Mouse (Mus musculus) midbrain, embryonic 14.5 days (tissue): ENCODE data around the gene Mrpl38. TPM values are rescaled to one million over a fixed set of nuclear protein-coding genes. Genes with fewer than 3 reads are reported as not detected.

Experiments used
- ATAC-seq: fragments of 200-750 bp; cut with Nextera tagmentation; 2 replicates; pipeline ENCODE4 v1.8.0; 2017; ENCODE audit warnings: moderate number of reproducible peaks, moderate library complexity; ENCODE audit not compliant: low FRiP score, low TSS enrichment
- DNase-seq: peaks from one replicate; pipeline ENCODE4 v3.0.0-alpha.2; 2015
- H3K27ac ChIP-seq: fragments of 300-500 bp; sonication (generic); replicated peaks from 2 replicates; pipeline ENCODE4 v1.5.1; 2014; ENCODE audit warnings: mild to moderate bottlenecking, low read depth, low read length, moderate library complexity
- H3K27me3 ChIP-seq: fragments of 300-500 bp; sonication (generic); 2 replicates; pipeline ENCODE4 v1.6.1; 2014; ENCODE audit warnings: low read length, control low read depth, mixed read lengths; ENCODE audit not compliant: control insufficient read depth, insufficient read depth
- H3K36me3 ChIP-seq: fragments of 300-500 bp; sonication (generic); 2 replicates; pipeline ENCODE4 v1.6.1; 2014; ENCODE audit warnings: low read length, control low read depth; ENCODE audit not compliant: control insufficient read depth, insufficient read depth
- H3K4me1 ChIP-seq: fragments of 300-500 bp; sonication (generic); 2 replicates; pipeline ENCODE4 v1.6.1; 2014; ENCODE audit warnings: mild to moderate bottlenecking, antibody characterized with exemption, low read length, control low read depth; ENCODE audit not compliant: control insufficient read depth, insufficient read depth
- H3K4me2 ChIP-seq: fragments of 300-500 bp; sonication (generic); 2 replicates; pipeline ENCODE4 v1.6.1; 2014; ENCODE audit warnings: mild to moderate bottlenecking, low read length, moderate library complexity
- H3K4me3 ChIP-seq: fragments of 300-500 bp; sonication (generic); replicated peaks from 2 replicates; pipeline ENCODE4 v1.5.1; 2014; ENCODE audit warnings: low read depth, low read length
- H3K9ac ChIP-seq: fragments of 300-500 bp; sonication (generic); replicated peaks from 2 replicates; pipeline ENCODE4 v1.6.1; 2014; ENCODE audit warnings: mild to moderate bottlenecking, low read length, moderate library complexity
- H3K9me3 ChIP-seq: fragments of 300-500 bp; sonication (generic); 2 replicates; pipeline ENCODE4 v1.6.1; 2016; ENCODE audit warnings: low read length, control low read depth, mixed read lengths; ENCODE audit not compliant: control insufficient read depth
- WGBS: fragments of 180-500 bp; shearing (Covaris S2); extraction: QIAGEN DNeasy Blood & Tissue Kit; methylation state at CpG from one replicate; pipeline ENCODE4 v1.1.7; 2014; 5-methylcytosine and 5-hydroxymethylcytosine counted together
- polyA plus RNA-seq: library from polyadenylated mRNA; unstranded; fragments of >200 nt; fragmentation: Nextera tagmentation; extraction: Ambion mirVana; gene quantifications from 2 replicates; pipeline ENCODE4 v1.2.1, GENCODE M21; 2014

Gene Mrpl38
- polyA plus RNA-seq, 1 experiment from 2014 or later = 72.5 TPM

DNA sequence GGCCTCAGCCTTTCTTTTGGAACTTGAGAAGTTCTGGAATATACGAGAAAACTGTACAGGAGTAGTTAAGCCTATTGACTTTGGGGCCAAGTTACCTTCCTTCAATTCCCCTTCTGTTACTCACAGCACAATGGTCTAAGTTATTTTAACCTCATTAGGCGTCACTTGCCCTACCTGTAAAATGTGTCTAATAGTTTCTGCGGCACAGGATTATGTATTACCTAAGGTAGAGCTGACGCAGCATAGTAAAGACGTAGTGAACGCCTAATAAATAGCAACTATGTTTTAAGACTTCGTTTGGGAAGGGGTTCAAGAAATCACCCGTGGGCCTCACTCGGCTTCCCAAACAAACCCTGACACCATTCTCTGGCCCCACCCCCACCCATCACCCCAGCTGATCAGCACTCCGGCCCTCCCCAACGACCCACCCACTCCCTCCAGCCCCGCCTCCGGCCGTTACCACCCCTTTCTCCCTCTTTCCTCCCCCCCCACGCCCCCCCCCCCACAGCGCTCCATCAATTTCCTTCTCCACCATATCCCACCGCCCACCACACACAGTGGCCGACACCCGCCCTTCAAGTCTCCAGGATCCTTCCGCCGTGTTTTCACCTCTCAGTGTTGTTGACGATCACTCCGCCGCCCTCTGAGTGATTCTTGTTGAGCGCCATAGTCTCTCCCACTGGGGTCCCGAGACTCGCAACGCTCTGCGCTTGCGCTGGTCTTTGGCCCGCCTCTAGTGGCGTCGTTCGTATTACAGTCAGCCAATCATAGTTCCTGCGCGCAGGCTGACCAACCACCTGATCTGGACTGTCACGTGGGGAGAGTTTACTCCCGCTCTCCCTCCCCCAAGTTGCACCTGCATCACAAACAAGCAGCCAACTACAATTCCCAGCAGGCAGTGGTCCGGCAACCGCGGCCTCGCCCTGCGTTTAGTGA lies 52.1 kb downstream of the Mrpl38 start, which contains the start of gene Wbp2:
Gene Wbp2, minus strand, starts transcription at position 738 of the 936 bp plus-strand sequence.
- DNase-seq = peak; percentile 99
- peak within 1 kb of the TSS; percentile 65 for H3K4me2 ChIP-seq
- no peaks in the 10 kb centered on the region for H3K27me3 ChIP-seq
- peaks cover 24% of the 10 kb centered on the region for H3K36me3 ChIP-seq
- H3K4me1 ChIP-seq = peaks cover 10% of the 10 kb centered on the region
- no peaks in the 10 kb centered on the region for H3K9me3 ChIP-seq
- peak within 1 kb of the TSS; percentile 44 for H3K4me3 ChIP-seq
- peak within 1 kb of the TSS; percentile 73 for H3K27ac ChIP-seq
- ATAC-seq = peak; percentile 98
- WGBS = 4% methylated on average over 41 of the region's 43 CpGs
- peak within 1 kb of the TSS; percentile 47; the same call in 1 of the 2 replicates for H3K9ac ChIP-seq

DNA sequence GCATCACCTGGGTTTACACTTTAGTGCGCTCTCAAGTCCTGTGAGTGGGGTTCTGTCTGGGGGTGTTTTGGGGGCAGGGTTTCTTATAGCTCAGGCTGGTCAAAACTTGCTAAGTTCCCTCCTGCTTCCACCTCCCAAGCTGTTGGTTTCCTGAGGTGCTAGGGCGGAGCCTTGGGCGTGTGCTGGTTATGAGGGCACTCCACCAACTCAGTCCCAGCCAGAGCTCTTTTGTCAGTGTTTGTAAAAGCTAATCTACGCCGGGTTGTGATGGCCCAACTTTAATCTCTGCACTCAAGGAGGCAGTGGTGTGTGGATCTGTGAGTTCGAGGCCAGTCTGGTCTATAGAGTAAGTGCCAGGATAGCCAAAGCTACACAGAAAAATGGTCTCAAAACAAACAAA lies 54.5 kb downstream of the Mrpl38 start:
- Histone ChIP-seq H3K36me3 (peaks cover 48% of the 10 kb centered on the region), H3K27ac (no peak overlapping the region), H3K9me3 (no peaks in the 10 kb centered on the region), H3K4me2 (no peak overlapping the region), H3K27me3 (no peaks in the 10 kb centered on the region), H3K4me1 (peaks cover 10% of the 10 kb centered on the region), H3K4me3 (no peak overlapping the region), H3K9ac (no peak overlapping the region)
- no peak for ATAC-seq
- 93% methylated on average over 6 of the region's 6 CpGs for WGBS
- no peak for DNase-seq

DNA sequence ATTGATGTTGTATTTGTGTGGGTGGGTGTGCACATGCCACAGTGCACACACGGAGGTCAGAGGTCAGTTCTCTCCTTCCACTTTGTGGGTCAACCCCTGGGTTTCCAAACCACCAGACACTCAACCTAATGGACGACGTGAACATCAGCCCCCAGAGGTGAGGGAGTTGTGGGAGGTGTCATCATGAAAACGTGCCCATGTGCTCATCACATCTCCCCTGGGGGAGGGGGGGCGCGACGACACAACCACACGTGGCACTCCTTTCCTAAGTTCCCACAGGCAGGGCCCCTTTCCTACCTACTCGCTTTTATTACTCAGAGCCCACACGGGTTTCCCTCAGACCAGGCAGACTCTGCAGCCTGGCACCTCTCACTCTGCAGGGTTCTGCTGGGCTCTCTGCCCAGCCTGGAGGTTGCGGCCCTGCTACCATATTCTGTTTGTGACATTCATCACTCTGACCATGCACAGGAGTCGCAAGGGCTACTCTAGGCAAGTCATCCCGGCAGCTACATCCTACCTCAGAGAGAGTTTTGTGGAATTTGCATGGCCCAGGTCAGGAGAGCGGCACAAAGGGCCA lies 55.5 kb downstream of the Mrpl38 start:
- H3K36me3 ChIP-seq = peaks cover 54% of the 10 kb centered on the region
- no peaks in the 10 kb centered on the region for H3K27me3 ChIP-seq
- no peaks in the 10 kb centered on the region for H3K9me3 ChIP-seq
- ATAC-seq (no peak), DNase-seq (no peak)
- H3K9ac ChIP-seq = no peak overlapping the region
- H3K4me2 ChIP-seq = no peak overlapping the region
- WGBS = 91% methylated on average over 14 of the region's 14 CpGs
- H3K4me3 ChIP-seq = no peak overlapping the region
- H3K4me1 ChIP-seq = peaks cover 10% of the 10 kb centered on the region
- no peak overlapping the region for H3K27ac ChIP-seq

Other genes starting within 250 kb of the Mrpl38 start
- 0.46 and 1.1 TPM in 2 replicates for gene Smim5, start 238.9 kb downstream of the Mrpl38 start, polyA plus RNA-seq
- gene Smim6, start 226.9 kb downstream of the Mrpl38 start, polyA plus RNA-seq = 0.22 and 0.31 TPM in 2 replicates
- gene Sap30bp, start 205.6 kb downstream of the Mrpl38 start, polyA plus RNA-seq = 48.4 and 49.9 TPM in 2 replicates
- 18.0 and 18.4 TPM in 2 replicates for gene Recql5, start 205.4 kb downstream of the Mrpl38 start, polyA plus RNA-seq
- gene Itgb4, start 164.2 kb downstream of the Mrpl38 start, polyA plus RNA-seq = 0.43 and 0.68 TPM in 2 replicates
- 32.5 and 39.3 TPM in 2 replicates for gene Galk1, start 126.1 kb downstream of the Mrpl38 start, polyA plus RNA-seq
- gene H3f3b, start 110.9 kb downstream of the Mrpl38 start, polyA plus RNA-seq = 2,683 and 2,948 TPM in 2 replicates
- 26.5 and 33.0 TPM in 2 replicates for gene Unk, start 108.5 kb downstream of the Mrpl38 start, polyA plus RNA-seq
- 1.1 and 1.5 TPM in 2 replicates for gene Unc13d, start 60.9 kb downstream of the Mrpl38 start, polyA plus RNA-seq
- gene Wbp2, start 51.9 kb downstream of the Mrpl38 start, polyA plus RNA-seq = 152 and 160 TPM in 2 replicates
- 5.2 and 5.3 TPM in 2 replicates for gene Trim47, start 11.7 kb downstream of the Mrpl38 start, polyA plus RNA-seq
- 1.6 and 2.0 TPM in 2 replicates for gene Trim65, start 7.7 kb downstream of the Mrpl38 start, polyA plus RNA-seq
- 44.2 and 58.9 TPM in 2 replicates for gene Fbf1, start 29.3 kb upstream of the Mrpl38 start, polyA plus RNA-seq
- gene Ten1, start 60.0 kb upstream of the Mrpl38 start, polyA plus RNA-seq = 77.0 and 97.9 TPM in 2 replicates
- 50.5 and 68.3 TPM in 2 replicates for gene Acox1, start 60.2 kb upstream of the Mrpl38 start, polyA plus RNA-seq
- 0.36 and 0.43 TPM in 2 replicates for gene Evpl, start 99.2 kb upstream of the Mrpl38 start, polyA plus RNA-seq
- gene Srp68, start 135.3 kb upstream of the Mrpl38 start, polyA plus RNA-seq = 49.5 and 57.1 TPM in 2 replicates
- gene Galr2, start 142.1 kb upstream of the Mrpl38 start, polyA plus RNA-seq = 0.30 and 0.55 TPM in 2 replicates
- gene Exoc7, start 168.4 kb upstream of the Mrpl38 start, polyA plus RNA-seq = 122 and 125 TPM in 2 replicates
- gene Foxj1, start 196.5 kb upstream of the Mrpl38 start, polyA plus RNA-seq = 9.2 TPM in 2 replicates